Mouse (Mus musculus): ENCODE results near the gene Metrnl. TPM values are rescaled to one million over a fixed set of nuclear protein-coding genes. Genes with fewer than 3 reads are reported as not detected.

Gene Metrnl
- 29.3 and 35.4 TPM in 2 replicates for polyA plus RNA-seq (2015; fragmentation: Nextera tagmentation; extraction: Ambion mirVana)

- Histone ChIP-seq H3K36me3 (ENCODE audit: insufficient read depth, low read length) (no peaks in the 10 kb centered on the region), H3K4me2 (ENCODE audit: low read length) (peak within 1 kb of the TSS; percentile 97), H3K9me3 (replicated peaks; ENCODE audit: low read length) (no peaks in the 10 kb centered on the region), H3K4me1 (replicated peaks; ENCODE audit: insufficient read depth, low read length) (no peaks in the 10 kb centered on the region; the same call in 1 of the 2 replicates), H3K9ac (ENCODE audit: low read depth, low read length) (peak within 1 kb of the TSS; percentile 73), H3K4me3 (replicated peaks; ENCODE audit: low read depth, low read length) (peak within 1 kb of the TSS; percentile 68), H3K27ac (peak within 1 kb of the TSS; percentile 88), H3K27me3 (ENCODE audit: insufficient read depth, low read length) (no peaks in the 10 kb centered on the region)
- ATAC-seq (replicated peaks; ENCODE audit: low FRiP score, low read depth) (no peak), DNase-seq (ENCODE audit: low spot score) (no peak)
- TF ChIP-seq CTCF (IDR thresholded peaks at IDR 0.05; ENCODE audit: low read depth), result no peak
- WGBS, result 91% methylated on average over 5 of the region's 5 CpGs
Measured at GRCm38 (mm10) chr11:121701244-121701643, at the start of gene Metrnl. Gene Metrnl, plus strand, starts transcription at chr11:121701544.

GRCm38 (mm10) chr11:121651556-121651955 is 49.8 kb upstream of the Metrnl start:
- TF ChIP-seq CTCF (IDR thresholded peaks at IDR 0.05; ENCODE audit: low read depth), result no peak
- H3K36me3 ChIP-seq (ENCODE audit: insufficient read depth, low read length), result peaks cover 7% of the 10 kb centered on the region
- no peaks in the 10 kb centered on the region for H3K27me3 ChIP-seq (ENCODE audit: insufficient read depth, low read length)

GRCm38 (mm10) chr11:121651983-121652382 is 49.4 kb upstream of the Metrnl start:
- Histone ChIP-seq H3K9ac (ENCODE audit: low read depth, low read length) (no peak overlapping the region), H3K4me3 (replicated peaks; ENCODE audit: low read depth, low read length) (no peak overlapping the region), H3K27me3 (ENCODE audit: insufficient read depth, low read length) (no peaks in the 10 kb centered on the region), H3K9me3 (replicated peaks; ENCODE audit: low read length) (no peaks in the 10 kb centered on the region), H3K36me3 (ENCODE audit: insufficient read depth, low read length) (peaks cover 7% of the 10 kb centered on the region), H3K4me2 (ENCODE audit: low read length) (no peak overlapping the region), H3K27ac (no peak overlapping the region), H3K4me1 (replicated peaks; ENCODE audit: insufficient read depth, low read length) (no peaks in the 10 kb centered on the region)
- no peak for TF ChIP-seq CTCF (IDR thresholded peaks at IDR 0.05; ENCODE audit: low read depth)
- no peak for DNase-seq (ENCODE audit: low spot score)
- no peak for ATAC-seq (replicated peaks; ENCODE audit: low FRiP score, low read depth)
- 83% methylated on average over 5 of the region's 5 CpGs for WGBS

More at GRCm38 (mm10) chr11:121651556-121651955, 49.8 kb upstream of the Metrnl start:
- Histone ChIP-seq H3K4me2 (ENCODE audit: low read length) (no peak overlapping the region), H3K4me3 (replicated peaks; ENCODE audit: low read depth, low read length) (no peak overlapping the region), H3K4me1 (replicated peaks; ENCODE audit: insufficient read depth, low read length) (no peaks in the 10 kb centered on the region), H3K27ac (no peak overlapping the region), H3K9me3 (replicated peaks; ENCODE audit: low read length) (no peaks in the 10 kb centered on the region), H3K9ac (ENCODE audit: low read depth, low read length) (no peak overlapping the region)
- ATAC-seq (replicated peaks; ENCODE audit: low FRiP score, low read depth) (no peak), DNase-seq (ENCODE audit: low spot score) (no peak)
- 92% methylated on average over 9 of the region's 9 CpGs for WGBS

- ATAC-seq (replicated peaks; ENCODE audit: low FRiP score, low read depth), result no peak
- peak; percentile 80 for TF ChIP-seq CTCF (IDR thresholded peaks at IDR 0.05; ENCODE audit: low read depth)
- H3K27me3 ChIP-seq (ENCODE audit: insufficient read depth, low read length), result no peaks in the 10 kb centered on the region
- no peak overlapping the region for H3K4me3 ChIP-seq (replicated peaks; ENCODE audit: low read depth, low read length)
- H3K9me3 ChIP-seq (replicated peaks; ENCODE audit: low read length), result no peaks in the 10 kb centered on the region
- peak; percentile 83 for DNase-seq (ENCODE audit: low spot score)
- H3K9ac ChIP-seq (ENCODE audit: low read depth, low read length), result no peak overlapping the region
- H3K4me2 ChIP-seq (ENCODE audit: low read length), result no peak overlapping the region
- WGBS, result 51% methylated on average over 10 of the region's 10 CpGs
- H3K27ac ChIP-seq, result no peak overlapping the region
- peaks cover 7% of the 10 kb centered on the region for H3K36me3 ChIP-seq (ENCODE audit: insufficient read depth, low read length)
- no peaks in the 10 kb centered on the region for H3K4me1 ChIP-seq (replicated peaks; ENCODE audit: insufficient read depth, low read length)
Measured at GRCm38 (mm10) chr11:121652547-121653305, 48.6 kb upstream of the Metrnl start.

GRCm38 (mm10) chr11:121653631-121654030 is 47.7 kb upstream of the Metrnl start:
- no peak overlapping the region for H3K4me2 ChIP-seq (ENCODE audit: low read length)
- 87% methylated on average over 4 of the region's 4 CpGs for WGBS
- H3K4me3 ChIP-seq (replicated peaks; ENCODE audit: low read depth, low read length), result no peak overlapping the region
- no peak overlapping the region for H3K27ac ChIP-seq
- no peaks in the 10 kb centered on the region for H3K27me3 ChIP-seq (ENCODE audit: insufficient read depth, low read length)
- ATAC-seq (replicated peaks; ENCODE audit: low FRiP score, low read depth), result no peak
- no peak overlapping the region for H3K9ac ChIP-seq (ENCODE audit: low read depth, low read length)
- peaks cover 4% of the 10 kb centered on the region; the same call in 1 of the 2 replicates for H3K36me3 ChIP-seq (ENCODE audit: insufficient read depth, low read length)
- H3K9me3 ChIP-seq (replicated peaks; ENCODE audit: low read length), result no peaks in the 10 kb centered on the region
- H3K4me1 ChIP-seq (replicated peaks; ENCODE audit: insufficient read depth, low read length), result no peaks in the 10 kb centered on the region
- no peak for TF ChIP-seq CTCF (IDR thresholded peaks at IDR 0.05; ENCODE audit: low read depth)
- no peak for DNase-seq (ENCODE audit: low spot score)

- WGBS, result 75% methylated on average over 9 of the region's 9 CpGs
- Histone ChIP-seq H3K4me3 (replicated peaks; ENCODE audit: low read depth, low read length) (no peak overlapping the region), H3K27ac (no peak overlapping the region), H3K9me3 (replicated peaks; ENCODE audit: low read length) (no peaks in the 10 kb centered on the region), H3K36me3 (ENCODE audit: insufficient read depth, low read length) (no peaks in the 10 kb centered on the region), H3K9ac (ENCODE audit: low read depth, low read length) (no peak overlapping the region), H3K4me1 (replicated peaks; ENCODE audit: insufficient read depth, low read length) (no peaks in the 10 kb centered on the region), H3K4me2 (ENCODE audit: low read length) (no peak overlapping the region), H3K27me3 (ENCODE audit: insufficient read depth, low read length) (no peaks in the 10 kb centered on the region)
- DNase-seq (ENCODE audit: low spot score) (no peak), ATAC-seq (replicated peaks; ENCODE audit: low FRiP score, low read depth) (no peak)
- TF ChIP-seq CTCF (IDR thresholded peaks at IDR 0.05; ENCODE audit: low read depth), result no peak
Measured at GRCm38 (mm10) chr11:121654406-121654945, 46.9 kb upstream of the Metrnl start.

All from kidney, postnatal 0 days (tissue).